Mouse (Mus musculus) small intestine, adult 2 months (tissue): ENCODE results near the gene Adamtsl3.

Source experiments
- CTCF ChIP-seq: fragments of 200-500 bp; IDR thresholded peaks from 2 replicates; pipeline ENCODE4 v1.5.1; 2012; ENCODE audit warnings: low read depth, mild to moderate bottlenecking, control low read depth, inconsistent platforms, low read length, moderate library complexity, mixed read lengths; ENCODE audit not compliant: insufficient replicate concordance, insufficient read length; ENCODE audit errors: extremely low read depth
- POLR2A ChIP-seq: fragments of 200-500 bp; IDR thresholded peaks from 2 replicates; pipeline ENCODE4 v1.6.1; 2012; ENCODE audit warnings: low read depth, mild to moderate bottlenecking, control low read depth, inconsistent platforms, low read length, moderate library complexity

DNA sequence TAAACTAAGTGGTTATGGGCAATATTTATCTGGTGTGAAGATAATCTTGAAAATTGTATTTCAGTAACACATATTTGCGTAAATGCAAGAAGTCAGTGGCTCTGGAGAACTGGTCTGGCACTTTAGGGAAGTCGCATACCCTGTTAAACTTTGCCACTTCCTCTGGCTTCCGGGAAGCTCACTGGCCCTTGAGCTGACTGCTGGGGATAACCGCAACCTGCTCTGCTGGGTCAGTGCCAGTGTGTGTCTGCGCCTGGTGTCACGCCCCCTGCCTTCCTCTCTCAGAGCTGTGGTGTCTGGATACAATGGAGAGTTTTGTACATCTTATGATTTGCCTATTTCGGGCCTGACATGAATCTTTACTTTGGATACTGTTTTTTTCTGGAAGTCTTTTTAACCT lies 42.1 kb upstream of the Adamtsl3 start:
- TF ChIP-seq CTCF = no peak
- no peak for TF ChIP-seq POLR2A
